Mouse (Mus musculus): ENCODE data around the gene Cd82. TPM values are rescaled to one million over a fixed set of nuclear protein-coding genes. Genes with fewer than 3 reads are reported as not detected.

The Cd82 gene
- polyA plus RNA-seq, 1 experiment from 2014 or later = 5.3 TPM

DNA sequence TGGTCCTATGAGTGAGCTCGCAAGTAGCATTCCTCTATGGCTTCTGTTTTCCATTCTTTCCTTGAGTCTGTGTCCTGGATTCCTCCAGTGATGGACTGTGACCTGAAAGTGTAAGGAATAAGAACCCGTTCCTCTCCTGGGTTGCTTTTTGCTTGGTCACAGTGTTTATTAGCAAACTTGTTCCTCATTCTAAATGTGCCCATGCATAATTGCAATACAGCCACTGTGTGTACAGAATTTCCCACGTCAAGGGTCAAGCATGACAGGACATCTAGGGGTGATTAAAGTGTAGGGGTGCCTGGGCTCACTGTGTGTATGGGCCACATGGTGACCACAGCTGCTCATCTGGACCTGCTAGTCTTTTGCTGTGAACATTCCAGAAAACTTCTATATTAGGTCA is 28.0 kb downstream of the Cd82 start:
- H3K4me1 ChIP-seq = peaks cover 55% of the 10 kb centered on the region
- WGBS = 93% methylated on average over 3 of the region's 3 CpGs
- no peaks in the 10 kb centered on the region for H3K9me3 ChIP-seq
- H3K27me3 ChIP-seq (ENCODE audit: poor library complexity, severe bottlenecking) = 0 out of 2 replicates have a peak, but pooled peaks cover 3% of the 10 kb centered on the region
- H3K4me3 ChIP-seq = no peak overlapping the region
- H3K36me3 ChIP-seq (replicated peaks) = no peaks in the 10 kb centered on the region
- DNase-seq (ENCODE audit: extremely low spot score, low spot score) = no peak
- no peak overlapping the region for H3K27ac ChIP-seq

DNA sequence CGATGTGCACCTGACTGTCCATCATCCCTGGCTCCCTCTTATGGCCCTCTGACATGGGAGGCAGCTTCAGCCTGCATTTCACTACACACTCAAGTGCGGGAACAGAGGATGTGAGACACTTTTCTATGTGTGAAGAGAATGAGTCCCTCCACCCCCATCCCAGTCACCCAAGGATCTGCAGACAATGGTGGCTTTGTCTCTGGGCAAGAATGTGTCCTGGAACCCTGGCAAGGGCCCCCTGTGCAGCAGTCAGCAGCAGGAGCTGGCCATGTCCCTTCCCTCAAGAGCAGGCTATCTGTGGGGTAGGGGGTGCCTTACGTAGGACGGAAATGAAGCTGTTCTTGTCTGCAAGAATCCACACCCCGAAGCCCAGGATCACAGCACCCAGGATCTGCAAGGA is 29.4 kb downstream of the Cd82 start:
- H3K4me1 ChIP-seq = peaks cover 49% of the 10 kb centered on the region

DNA sequence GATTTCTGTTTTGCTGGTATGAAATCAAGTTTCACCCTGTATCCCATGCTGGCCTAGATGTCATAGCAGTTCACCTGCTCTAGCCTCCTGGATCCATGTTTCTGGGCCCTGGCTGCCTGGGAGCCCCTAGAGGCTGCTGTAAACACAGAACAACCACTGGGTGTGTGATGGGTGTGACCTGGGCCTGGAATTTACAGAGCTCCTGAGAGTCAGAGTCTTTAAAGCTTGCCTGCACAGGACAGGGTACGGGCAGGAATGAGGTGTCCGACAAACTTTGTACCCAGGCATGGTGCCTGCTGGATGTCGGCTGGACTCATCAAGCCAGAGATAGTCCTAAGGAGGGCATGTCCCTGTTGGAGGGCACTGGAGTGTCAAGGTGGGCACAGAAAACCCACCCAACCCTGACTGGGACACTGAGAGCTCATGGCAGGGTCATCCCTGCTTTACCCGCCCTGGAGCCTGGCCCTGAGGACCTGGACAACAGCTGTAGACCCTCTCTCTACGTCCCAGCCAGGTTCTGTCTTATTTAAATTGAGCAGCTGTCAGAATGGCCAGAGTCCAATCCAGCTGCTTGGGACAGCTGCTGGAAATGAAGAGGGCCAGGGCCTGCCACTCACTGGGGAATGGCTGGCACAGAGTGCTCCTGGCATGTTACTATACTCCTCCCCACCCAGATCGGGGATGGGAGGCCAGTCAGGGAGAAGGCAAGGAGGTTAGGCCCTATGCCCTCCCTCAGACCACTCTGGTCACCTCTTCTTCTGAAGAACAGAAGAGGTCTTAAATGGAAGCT is 30.1 kb downstream of the Cd82 start:
- Histone ChIP-seq H3K27ac (peak overlapping the region; percentile 42), H3K36me3 (replicated peaks) (no peaks in the 10 kb centered on the region), H3K27me3 (ENCODE audit: poor library complexity, severe bottlenecking) (0 out of 2 replicates have a peak, but pooled peaks cover 9% of the 10 kb centered on the region), H3K4me3 (no peak overlapping the region), H3K4me1 (peaks cover 45% of the 10 kb centered on the region), H3K9me3 (no peaks in the 10 kb centered on the region)
- WGBS = 87% methylated on average over 6 of the region's 6 CpGs
- no peak for DNase-seq (ENCODE audit: extremely low spot score, low spot score)

More for the DNA sequence above, 29.4 kb downstream of the Cd82 start:
- DNase-seq (ENCODE audit: extremely low spot score, low spot score) = no peak
- Histone ChIP-seq H3K4me3 (no peak overlapping the region), H3K9me3 (no peaks in the 10 kb centered on the region), H3K27me3 (ENCODE audit: poor library complexity, severe bottlenecking) (0 out of 2 replicates have a peak, but pooled peaks cover 5% of the 10 kb centered on the region), H3K27ac (peak overlapping the region; percentile 42), H3K36me3 (replicated peaks) (no peaks in the 10 kb centered on the region)
- 77% methylated on average over 5 of the region's 5 CpGs for WGBS

DNA sequence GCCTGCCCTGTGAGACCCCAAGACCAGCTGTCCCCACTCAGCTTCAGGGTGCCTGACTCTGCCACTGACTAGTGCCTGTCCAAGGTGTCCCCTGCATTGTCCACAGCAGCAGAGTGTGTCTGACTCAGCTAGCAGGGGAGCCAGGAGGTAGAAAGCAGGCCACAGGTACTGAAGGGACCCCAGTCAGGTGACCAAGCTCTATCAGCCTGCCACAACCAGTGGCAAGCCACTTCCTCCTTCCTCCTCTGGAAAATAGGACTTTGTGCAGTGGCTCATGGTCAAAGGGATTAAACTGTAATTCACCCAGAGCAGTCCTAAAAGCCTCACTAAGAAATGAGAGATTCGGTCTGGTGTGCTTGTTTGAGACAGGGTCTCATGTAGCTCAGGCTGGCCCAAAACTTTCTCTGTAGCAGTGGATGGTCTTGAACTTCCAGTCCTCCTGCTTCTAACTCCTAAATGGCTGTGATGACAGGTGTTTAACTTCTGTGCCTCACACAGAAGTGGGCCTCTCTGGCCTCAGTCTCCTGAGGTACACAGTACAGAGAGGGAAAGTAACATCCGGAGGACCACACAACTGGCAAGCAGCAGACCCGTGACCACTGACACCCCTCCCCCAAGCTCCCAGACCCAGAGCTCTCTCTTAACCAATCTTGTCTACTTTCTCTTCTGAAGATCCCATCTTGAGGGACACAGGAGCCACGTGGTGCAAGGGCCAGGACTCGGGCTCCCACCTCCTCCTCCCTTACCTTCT is 31.2 kb downstream of the Cd82 start:
- 74% methylated on average over 5 of the region's 5 CpGs for WGBS
- H3K27me3 ChIP-seq (ENCODE audit: poor library complexity, severe bottlenecking) = 0 out of 2 replicates have a peak, but pooled peaks cover 14% of the 10 kb centered on the region

DNA sequence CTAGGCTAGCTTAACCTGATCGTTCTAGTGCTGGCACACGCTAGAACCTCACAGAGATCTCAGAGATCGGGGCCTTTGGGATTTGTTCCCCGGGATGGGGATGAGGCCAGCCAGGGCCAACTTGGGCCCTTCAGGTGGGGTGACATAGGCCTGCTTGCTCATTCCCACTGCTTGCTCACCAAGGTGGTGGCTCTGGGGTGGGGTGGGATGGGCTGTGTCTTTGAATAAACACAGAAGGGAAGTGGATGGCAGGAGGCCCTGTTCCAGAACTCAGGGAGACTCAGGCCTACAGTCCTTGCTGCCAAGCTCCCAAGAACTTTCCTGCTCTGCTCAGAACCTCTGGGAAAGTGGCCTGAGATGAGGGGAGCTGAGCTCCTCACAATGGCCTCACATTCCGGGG is 31.9 kb downstream of the Cd82 start:
- DNase-seq (ENCODE audit: extremely low spot score, low spot score) = no peak
- peak overlapping the region; percentile 70 for H3K27ac ChIP-seq
- 83% methylated on average over 5 of the region's 5 CpGs for WGBS
- no peaks in the 10 kb centered on the region for H3K9me3 ChIP-seq
- H3K27me3 ChIP-seq (ENCODE audit: poor library complexity, severe bottlenecking) = peaks cover 18% of the 10 kb centered on the region; the same call in 1 of the 2 replicates
- H3K4me1 ChIP-seq = peaks cover 49% of the 10 kb centered on the region
- no peaks in the 10 kb centered on the region for H3K36me3 ChIP-seq (replicated peaks)
- no peak overlapping the region for H3K4me3 ChIP-seq

More for the DNA sequence above, 31.2 kb downstream of the Cd82 start:
- Histone ChIP-seq H3K27ac (peak overlapping the region; percentile 70), H3K4me1 (peaks cover 44% of the 10 kb centered on the region), H3K9me3 (no peaks in the 10 kb centered on the region), H3K36me3 (replicated peaks) (no peaks in the 10 kb centered on the region), H3K4me3 (no peak overlapping the region)
- DNase-seq (ENCODE audit: extremely low spot score, low spot score) = no peak

DNA sequence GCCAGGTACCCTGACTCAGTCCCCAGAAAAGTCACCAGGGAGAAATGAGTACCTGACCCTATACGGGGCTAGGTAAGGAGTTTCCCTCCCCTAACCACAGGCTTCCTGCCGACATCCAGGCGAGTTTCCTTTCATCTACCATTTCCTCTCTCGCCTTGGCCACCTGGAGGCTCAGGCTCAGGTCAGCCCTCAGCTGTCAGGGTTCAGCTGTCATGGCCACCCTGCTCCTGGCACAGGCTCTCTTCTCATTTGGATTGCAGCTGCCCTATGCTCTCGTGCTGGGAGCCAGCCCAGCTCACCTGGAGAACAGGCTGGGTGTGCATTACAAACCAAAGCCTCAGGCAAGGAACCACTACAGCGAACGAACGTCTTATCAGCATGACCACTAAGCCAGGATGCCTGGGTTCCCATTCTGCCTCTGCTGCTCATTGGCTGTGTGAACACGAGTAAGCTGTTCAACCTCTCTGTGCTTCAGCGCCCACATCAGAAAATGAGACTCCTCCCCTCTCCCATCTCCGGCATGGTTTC is 34.9 kb downstream of the Cd82 start:
- Histone ChIP-seq H3K4me3 (no peak overlapping the region), H3K36me3 (replicated peaks) (no peaks in the 10 kb centered on the region), H3K27ac (no peak overlapping the region), H3K4me1 (peaks cover 53% of the 10 kb centered on the region), H3K27me3 (ENCODE audit: poor library complexity, severe bottlenecking) (peaks cover 27% of the 10 kb centered on the region; the same call in 1 of the 2 replicates), H3K9me3 (no peaks in the 10 kb centered on the region)
- WGBS = 71% methylated on average over 11 of the region's 11 CpGs
- DNase-seq (ENCODE audit: extremely low spot score, low spot score) = no peak

DNA sequence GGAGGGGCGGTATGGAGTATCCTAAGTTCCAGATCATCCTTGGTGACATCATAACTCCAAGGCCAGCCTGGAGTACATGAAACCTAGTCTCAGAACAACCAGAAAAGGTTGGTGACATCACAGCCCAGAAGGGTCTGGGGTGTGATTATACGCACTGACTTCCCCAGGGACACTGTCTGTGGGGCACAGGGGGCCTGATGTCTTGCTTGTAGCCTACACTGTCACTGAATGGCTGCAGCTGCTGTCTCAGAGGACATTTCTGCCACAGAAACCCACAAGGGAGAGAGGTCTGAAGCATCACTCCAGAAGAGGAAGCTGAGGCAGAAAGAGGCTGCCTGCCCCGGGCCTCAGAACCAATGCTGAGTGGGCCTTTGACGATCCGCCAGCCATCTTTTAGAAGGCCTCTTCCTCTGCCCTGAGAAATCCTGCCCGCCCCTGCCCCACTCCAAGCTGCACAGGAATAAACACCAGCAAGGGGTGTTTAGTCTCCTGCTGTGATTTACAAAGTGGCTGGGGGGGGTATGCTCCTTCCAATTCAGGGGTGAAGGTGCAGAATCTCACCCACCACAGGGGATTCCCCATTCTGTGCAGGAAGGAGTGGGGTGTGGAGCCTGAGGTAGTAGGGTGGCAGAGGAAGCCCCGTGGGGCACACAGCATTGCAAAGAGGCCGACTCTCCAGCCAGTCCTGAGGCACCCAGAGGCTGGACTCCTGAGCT is 35.8 kb downstream of the Cd82 start:
- no peak for DNase-seq (ENCODE audit: extremely low spot score, low spot score)
- no peaks in the 10 kb centered on the region for H3K9me3 ChIP-seq
- peaks cover 36% of the 10 kb centered on the region for H3K27me3 ChIP-seq (ENCODE audit: poor library complexity, severe bottlenecking)
- 67% methylated on average over 8 of the region's 8 CpGs for WGBS
- H3K4me1 ChIP-seq = peaks cover 50% of the 10 kb centered on the region
- no peak overlapping the region for H3K4me3 ChIP-seq
- H3K27ac ChIP-seq = peak overlapping the region; percentile 25; the same call in 1 of the 2 replicates
- H3K36me3 ChIP-seq (replicated peaks) = no peaks in the 10 kb centered on the region

DNA sequence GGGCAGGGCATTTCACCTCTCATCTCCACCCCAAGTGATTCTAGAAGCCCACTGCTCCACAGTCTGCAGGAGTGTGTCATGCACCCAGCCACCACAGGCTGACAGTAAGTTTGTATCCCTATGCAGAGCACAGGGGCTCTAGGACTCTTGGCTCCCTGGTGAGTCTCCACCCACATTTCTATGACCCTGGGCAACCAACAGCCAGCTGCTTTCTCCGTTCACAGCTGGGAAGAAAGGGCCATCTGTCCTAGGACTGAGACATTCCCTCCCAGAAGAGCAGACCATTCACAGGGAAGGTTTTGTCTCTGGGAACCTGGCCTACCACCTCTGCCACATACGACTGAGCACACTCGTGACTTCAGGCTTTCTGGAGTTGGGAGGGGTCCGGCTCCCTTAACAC is 37.1 kb downstream of the Cd82 start:
- Histone ChIP-seq H3K27ac (0 out of 2 replicates have a peak overlapping the region, but pooled peaks have one; percentile 15), H3K4me1 (peaks cover 40% of the 10 kb centered on the region), H3K4me3 (no peak overlapping the region), H3K9me3 (no peaks in the 10 kb centered on the region), H3K27me3 (ENCODE audit: poor library complexity, severe bottlenecking) (peaks cover 42% of the 10 kb centered on the region), H3K36me3 (replicated peaks) (no peaks in the 10 kb centered on the region)
- DNase-seq (ENCODE audit: extremely low spot score, low spot score) = no peak
- WGBS = 55% methylated on average over 4 of the region's 4 CpGs

DNA sequence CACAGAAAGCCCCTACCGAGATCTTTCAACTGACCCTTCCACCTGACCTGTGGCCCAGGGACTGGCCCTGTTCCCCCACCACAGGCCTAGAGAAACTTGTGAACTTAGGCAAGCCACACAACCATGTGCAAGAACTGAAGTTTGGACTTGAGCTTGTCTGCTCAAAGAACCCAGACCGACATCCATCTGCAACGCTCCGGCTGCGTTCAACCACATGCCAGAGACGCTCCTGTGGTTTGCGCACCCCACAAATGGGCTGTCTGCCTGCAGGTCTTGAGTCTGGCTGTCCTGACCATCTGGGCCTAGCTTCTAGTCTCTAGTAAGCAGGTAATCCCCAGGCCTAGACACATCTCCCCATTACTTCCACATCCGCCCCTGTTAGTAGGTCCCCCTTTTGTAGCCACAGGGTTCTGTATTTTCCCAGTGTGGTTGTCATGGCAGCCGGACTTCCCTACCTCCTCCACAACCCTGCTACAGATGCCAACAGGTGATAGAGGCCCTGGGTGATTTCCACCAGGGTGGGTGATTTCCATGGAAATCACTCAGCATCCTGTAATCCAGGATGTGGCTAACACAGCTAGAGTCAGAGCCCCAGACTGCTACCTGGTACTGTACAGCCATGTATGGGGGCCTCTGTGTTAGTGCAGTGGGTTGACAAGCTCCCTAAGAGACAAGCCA is 38.5 kb downstream of the Cd82 start:
- Histone ChIP-seq H3K27me3 (ENCODE audit: poor library complexity, severe bottlenecking) (peaks cover 56% of the 10 kb centered on the region), H3K27ac (no peak overlapping the region), H3K4me3 (no peak overlapping the region), H3K4me1 (peaks cover 33% of the 10 kb centered on the region), H3K36me3 (replicated peaks) (no peaks in the 10 kb centered on the region), H3K9me3 (no peaks in the 10 kb centered on the region)
- no peak for DNase-seq (ENCODE audit: extremely low spot score, low spot score)
- WGBS = 92% methylated on average over 9 of the region's 9 CpGs

DNA sequence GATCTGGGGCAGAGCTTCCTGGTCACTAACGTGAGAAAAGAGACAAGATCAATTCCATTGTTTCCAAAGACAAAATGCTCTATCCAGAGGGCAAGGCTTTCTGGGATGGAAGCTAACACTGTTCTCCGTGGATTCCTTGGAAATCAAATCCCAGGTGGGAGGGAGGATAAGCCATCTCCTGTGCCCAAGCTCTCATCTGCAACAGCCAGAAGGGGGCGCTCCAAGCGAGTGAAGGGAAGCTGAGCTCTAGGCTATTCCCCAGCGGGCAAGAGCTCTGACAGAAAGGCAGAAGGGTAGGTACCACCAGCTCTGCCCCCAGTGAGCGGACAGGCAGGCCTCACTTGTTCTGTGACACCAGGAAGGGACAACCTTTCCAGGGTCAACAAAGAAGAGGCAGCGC is 41.6 kb downstream of the Cd82 start:
- Histone ChIP-seq H3K27ac (0 out of 2 replicates have a peak overlapping the region, but pooled peaks have one; percentile 15), H3K9me3 (no peaks in the 10 kb centered on the region), H3K4me1 (peaks cover 38% of the 10 kb centered on the region), H3K27me3 (ENCODE audit: poor library complexity, severe bottlenecking) (peaks cover 41% of the 10 kb centered on the region), H3K36me3 (replicated peaks) (no peaks in the 10 kb centered on the region), H3K4me3 (no peak overlapping the region)
- WGBS = 31% methylated on average over 7 of the region's 7 CpGs
- peak; percentile 75 for DNase-seq (ENCODE audit: extremely low spot score, low spot score)

DNA sequence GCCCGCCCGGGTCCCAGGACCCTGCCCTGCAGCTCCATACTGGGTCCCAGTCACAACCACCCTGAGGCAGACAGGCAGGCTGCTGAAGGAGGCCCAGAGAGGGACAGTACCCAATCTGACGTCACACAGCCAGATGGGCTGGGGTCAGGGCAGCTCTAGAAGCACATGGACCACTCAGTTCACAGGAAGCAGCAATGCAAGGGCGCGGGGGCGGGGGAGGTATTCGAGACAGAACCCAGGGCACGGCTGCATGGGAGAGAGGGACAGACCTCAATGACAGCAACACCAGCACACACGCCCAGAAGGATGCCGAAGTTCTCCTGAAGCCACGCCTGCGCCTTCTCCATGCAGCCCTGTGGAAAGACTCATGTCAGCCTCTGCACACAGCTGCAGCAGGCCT is 43.0 kb downstream of the Cd82 start:
- no peak for DNase-seq (ENCODE audit: extremely low spot score, low spot score)
- Histone ChIP-seq H3K4me3 (no peak overlapping the region), H3K36me3 (replicated peaks) (no peaks in the 10 kb centered on the region), H3K27me3 (ENCODE audit: poor library complexity, severe bottlenecking) (peaks cover 36% of the 10 kb centered on the region), H3K4me1 (peaks cover 27% of the 10 kb centered on the region), H3K9me3 (no peaks in the 10 kb centered on the region), H3K27ac (no peak overlapping the region; the same call in 1 of the 2 replicates)
- 89% methylated on average over 12 of the region's 12 CpGs for WGBS

DNA sequence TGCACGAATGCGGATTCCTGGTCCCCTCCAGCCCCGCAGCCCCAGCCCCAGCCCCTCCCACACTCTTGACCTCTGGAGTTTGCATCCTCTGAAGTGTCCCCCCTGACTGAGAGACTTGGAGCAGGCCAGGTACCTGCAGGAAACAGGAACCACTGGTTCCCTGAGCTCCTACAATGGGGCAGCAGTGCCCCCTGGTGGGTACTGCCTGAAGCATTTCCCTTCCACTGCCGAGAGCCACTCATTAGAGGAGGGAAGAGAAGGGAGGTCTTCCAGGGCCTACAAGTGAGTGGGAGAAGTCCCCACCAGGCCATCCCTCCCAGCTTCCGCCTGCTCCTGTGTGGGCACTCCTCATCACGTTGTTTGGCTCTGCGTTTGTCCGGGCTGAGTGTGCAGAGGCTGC is 44.5 kb downstream of the Cd82 start:
- H3K4me3 ChIP-seq = no peak overlapping the region
- no peaks in the 10 kb centered on the region for H3K9me3 ChIP-seq
- WGBS = 6% methylated on average over 8 of the region's 8 CpGs
- H3K27me3 ChIP-seq (ENCODE audit: poor library complexity, severe bottlenecking) = peaks cover 40% of the 10 kb centered on the region
- peak; percentile 82 for DNase-seq (ENCODE audit: extremely low spot score, low spot score)
- H3K27ac ChIP-seq = peak overlapping the region; percentile 54
- H3K36me3 ChIP-seq (replicated peaks) = no peaks in the 10 kb centered on the region
- H3K4me1 ChIP-seq = peaks cover 30% of the 10 kb centered on the region
